Mouse (Mus musculus): ENCODE data around the gene Gm48552. TPM values are rescaled to one million over a fixed set of nuclear protein-coding genes. Genes with fewer than 3 reads are reported as not detected.

The Gm48552 gene
- total and polyA plus RNA-seq, 3 experiments, result 0.46 to 1.1 (median 0.98) TPM

DNA sequence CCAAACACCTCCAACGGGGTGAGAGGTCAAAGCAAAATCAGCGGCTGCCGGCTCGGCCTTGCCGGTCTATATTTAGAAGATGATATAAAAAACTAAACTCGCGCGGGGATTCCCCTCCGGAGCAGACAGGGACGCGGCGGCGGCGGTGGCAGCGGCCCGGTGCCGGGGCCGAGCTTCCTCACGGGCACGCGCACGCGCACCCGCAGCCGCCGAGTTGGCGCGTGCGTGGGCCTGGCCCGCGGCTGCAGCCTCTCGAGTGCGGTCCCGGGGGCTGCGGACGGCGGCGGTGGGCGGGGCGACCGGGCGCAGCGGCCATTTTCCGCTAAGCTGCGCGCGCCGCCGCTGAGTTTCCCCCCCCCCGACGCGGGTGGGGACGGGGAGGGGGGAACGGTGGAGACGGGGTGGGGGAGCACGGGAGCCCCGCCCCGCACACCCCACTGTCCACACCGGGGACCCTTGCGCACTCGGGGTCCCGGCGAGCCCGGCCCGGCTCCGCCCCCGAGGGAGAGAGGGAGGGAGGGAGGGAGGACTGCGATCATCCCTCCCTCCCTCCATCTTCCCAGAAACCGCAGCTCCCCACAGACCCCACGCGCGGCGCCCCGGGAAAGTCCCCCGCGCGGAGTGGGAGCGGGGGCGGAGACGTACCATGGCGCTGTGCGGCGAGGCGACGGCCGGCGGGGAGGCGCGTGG lies 41.5 kb downstream of the Gm48552 start:
- peaks cover 37% of the 10 kb centered on the region for H3K27me3 ChIP-seq (replicated peaks)
- dilution Hi-C loops (cut with MboI; ENCODE audit: extremely low pct_ligation_motif_present, extremely low pct_unique_long_range_greater_than_20kb, low sequenced_read_pairs), result no loop called here
- H3K4me3 ChIP-seq (replicated peaks in 1 of 3; ENCODE audit: low read depth in 2 of 3, low read length in 2 of 3, poor library complexity in 1 of 3), result peak overlapping the region; percentile 37 to 74 (median 64)
- peaks cover 13% of the 10 kb centered on the region for H3K79me2 ChIP-seq (replicated peaks; ENCODE audit: control insufficient read depth, extremely low read depth, insufficient read depth, poor library complexity, severe bottlenecking)
- peaks cover 38 to 70% of the 10 kb centered on the region in 2 experiments for H3K4me1 ChIP-seq (ENCODE audit: control insufficient read depth in 1 of 2, insufficient read depth in 2 of 2)
- peak overlapping the region; percentile 73 for H3K4me2 ChIP-seq (ENCODE audit: insufficient read depth, low read depth, poor library complexity, severe bottlenecking)
- H3K9me3 ChIP-seq (replicated peaks; ENCODE audit: low read length), result no peaks in the 10 kb centered on the region
- peak overlapping the region; percentile 95 for H3K27ac ChIP-seq (ENCODE audit: insufficient read depth, low read depth)
- H3K9ac ChIP-seq (ENCODE audit: insufficient read depth, low read depth), result peak overlapping the region; percentile 94
- in situ Hi-C loops (cut with MboI; ENCODE audit: low pct_ligation_motif_present, low pct_unique_long_range_greater_than_20kb, low sequenced_read_pairs), result no loop called here
- H3K36me3 ChIP-seq (replicated peaks in 1 of 2; ENCODE audit: control insufficient read depth in 1 of 2, insufficient read depth in 1 of 2, low read length in 1 of 2), result no peaks in the 10 kb centered on the region
- TF ChIP-seq CTCF (conservative IDR thresholded peaks at IDR 0.05 in 1 of 2, IDR thresholded peaks at IDR 0.05 in 1 of 2; ENCODE audit: low read depth in 2 of 2, low read length in 2 of 2) (no peak), USF2 (conservative IDR thresholded peaks at IDR 0.05; ENCODE audit: low read depth, low read length) (no peak), NELFE (IDR thresholded peaks at IDR 0.05; ENCODE audit: low read depth, low read length) (no peak), MAX (IDR thresholded peaks at IDR 0.05; ENCODE audit: low read length) (no peak), BHLHE40 (IDR thresholded peaks at IDR 0.05; ENCODE audit: low read depth, low read length) (peak; percentile 45), RAD21 (IDR thresholded peaks at IDR 0.05; ENCODE audit: low read depth, low read length) (no peak), POLR2A (IDR thresholded peaks at IDR 0.05; ENCODE audit: low read depth, low read length) (0 out of 2 replicates have a peak, but pooled peaks have one; percentile 12), PAX5 (IDR thresholded peaks at IDR 0.05; ENCODE audit: low read length) (no peak), E2F4 (IDR thresholded peaks at IDR 0.05; ENCODE audit: insufficient replicate concordance, low read depth, low read length) (no peak), TCF12 (IDR thresholded peaks at IDR 0.05; ENCODE audit: low read depth, low read length) (no peak), ZNF384 (IDR thresholded peaks at IDR 0.05; ENCODE audit: low read depth, low read length) (no peak), MXI1 (IDR thresholded peaks at IDR 0.05; ENCODE audit: low read depth, low read length) (0 out of 2 replicates have a peak, but pooled peaks have one; percentile 38), NRF1 (IDR thresholded peaks at IDR 0.05; ENCODE audit: low read depth, low read length) (peak; percentile 85), GABPA (IDR thresholded peaks at IDR 0.05; ENCODE audit: insufficient replicate concordance, low read depth, low read length) (no peak), IRF4 (IDR thresholded peaks at IDR 0.05; ENCODE audit: low read depth, low read length) (peak; percentile 15; the same call in 1 of the 2 replicates), KAT2A (IDR thresholded peaks at IDR 0.05; ENCODE audit: insufficient replicate concordance, low read length) (no peak), MAFK (IDR thresholded peaks at IDR 0.05; ENCODE audit: insufficient replicate concordance, low read length) (no peak), POLR2AphosphoS2 (IDR thresholded peaks at IDR 0.05; ENCODE audit: low read depth, low read length) (no peak), ZKSCAN1 (IDR thresholded peaks at IDR 0.05; ENCODE audit: borderline replicate concordance, low read depth, low read length) (no peak), ETS1 (conservative IDR thresholded peaks at IDR 0.05; ENCODE audit: low read depth, low read length) (0 out of 2 replicates have a peak, but pooled peaks have one; percentile 7), EP300 (IDR thresholded peaks at IDR 0.05; ENCODE audit: low read length) (no peak), ZMIZ1 (IDR thresholded peaks at IDR 0.05; ENCODE audit: low read depth, low read length) (no peak), MEF2A (IDR thresholded peaks at IDR 0.05; ENCODE audit: borderline replicate concordance, low read depth, low read length) (peak; percentile 96), USF1 (IDR thresholded peaks at IDR 0.05; ENCODE audit: low read depth, low read length) (no peak)
- peak; percentile 81 for DNase-seq (ENCODE audit: extremely low read depth)
